Mouse (Mus musculus): Measurements from ENCODE around the gene Anks6.

DNA sequence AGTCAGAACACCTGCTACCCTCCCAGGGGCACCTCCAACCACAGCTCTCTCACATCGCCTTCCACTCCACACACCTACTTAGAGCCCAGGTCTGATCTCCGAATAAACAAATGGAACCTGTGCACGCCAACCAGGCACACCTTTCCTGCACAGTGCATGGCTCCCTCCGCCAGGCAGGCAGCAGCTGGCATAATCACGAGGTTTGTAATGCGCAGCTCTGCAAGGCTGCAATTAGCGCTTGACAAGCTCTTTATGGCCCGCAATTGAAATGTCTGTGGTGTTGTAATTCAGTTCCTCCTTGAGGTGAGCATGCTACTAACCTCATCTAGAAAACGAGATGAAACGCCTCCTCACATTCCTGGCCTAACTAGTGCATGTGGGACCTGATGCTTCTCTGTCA lies 89.2 kb downstream of the Anks6 start:
- TF ChIP-seq GATA1 (IDR thresholded peaks at IDR 0.05; ENCODE audit: borderline replicate concordance, low read length) = no peak
- TF ChIP-seq FLI1 (IDR thresholded peaks at IDR 0.05; ENCODE audit: low read length) = no peak
